Mouse (Mus musculus): ENCODE data around the gene Ispd. TPM values are rescaled to one million over a fixed set of nuclear protein-coding genes. Genes with fewer than 3 reads are reported as not detected.

The Ispd gene
- polyA plus RNA-seq, 1 experiment from 2014 or later, result 10.4 TPM

- H3K9me3 ChIP-seq (replicated peaks; ENCODE audit: control insufficient read depth, low read length), result no peaks in the 10 kb centered on the region
- H3K4me3 ChIP-seq (replicated peaks; ENCODE audit: low read length), result no peak overlapping the region
- H3K4me2 ChIP-seq (ENCODE audit: low read depth, low read length), result no peak overlapping the region
- WGBS, result 76% methylated on average over 1 of the region's 1 CpGs
- peaks cover 1% of the 10 kb centered on the region; the same call in 1 of the 2 replicates for H3K4me1 ChIP-seq (ENCODE audit: control insufficient read depth, insufficient read depth, low read length)
- no peaks in the 10 kb centered on the region for H3K27me3 ChIP-seq (ENCODE audit: control insufficient read depth, insufficient read depth, low read length)
- H3K27ac ChIP-seq (ENCODE audit: low read length), result no peak overlapping the region
- no peak overlapping the region for H3K9ac ChIP-seq (ENCODE audit: low read length)
- no peaks in the 10 kb centered on the region for H3K36me3 ChIP-seq (ENCODE audit: control insufficient read depth, insufficient read depth, low read length)
- no peak for ATAC-seq (ENCODE audit: insufficient read depth, low FRiP score)
Measured at GRCm38 (mm10) chr12:36708810-36709209, 327.6 kb downstream of the Ispd start.

- Histone ChIP-seq H3K4me2 (ENCODE audit: low read depth, low read length) (peak overlapping the region; percentile 51), H3K9ac (ENCODE audit: low read length) (peak overlapping the region; percentile 36; the same call in 1 of the 2 replicates), H3K4me3 (replicated peaks; ENCODE audit: low read length) (peak overlapping the region; percentile 36), H3K27me3 (ENCODE audit: control insufficient read depth, insufficient read depth, low read length) (no peaks in the 10 kb centered on the region), H3K27ac (ENCODE audit: low read length) (no peak overlapping the region), H3K36me3 (ENCODE audit: control insufficient read depth, insufficient read depth, low read length) (no peaks in the 10 kb centered on the region), H3K9me3 (replicated peaks; ENCODE audit: control insufficient read depth, low read length) (no peaks in the 10 kb centered on the region), H3K4me1 (ENCODE audit: control insufficient read depth, insufficient read depth, low read length) (peaks cover 6% of the 10 kb centered on the region)
- WGBS, result 17% methylated on average over 17 of the region's 17 CpGs
- no peak for ATAC-seq (ENCODE audit: insufficient read depth, low FRiP score)
Measured at GRCm38 (mm10) chr12:36713866-36714662, 332.8 kb downstream of the Ispd start.

- H3K27me3 ChIP-seq (ENCODE audit: control insufficient read depth, insufficient read depth, low read length), result no peaks in the 10 kb centered on the region
- no peak overlapping the region for H3K9ac ChIP-seq (ENCODE audit: low read length)
- H3K4me3 ChIP-seq (replicated peaks; ENCODE audit: low read length), result no peak overlapping the region
- H3K27ac ChIP-seq (ENCODE audit: low read length), result no peak overlapping the region
- peaks cover 6% of the 10 kb centered on the region for H3K4me1 ChIP-seq (ENCODE audit: control insufficient read depth, insufficient read depth, low read length)
- no peak for ATAC-seq (ENCODE audit: insufficient read depth, low FRiP score)
- 45% methylated on average over 5 of the region's 5 CpGs for WGBS
- H3K36me3 ChIP-seq (ENCODE audit: control insufficient read depth, insufficient read depth, low read length), result no peaks in the 10 kb centered on the region
- H3K4me2 ChIP-seq (ENCODE audit: low read depth, low read length), result no peak overlapping the region
- H3K9me3 ChIP-seq (replicated peaks; ENCODE audit: control insufficient read depth, low read length), result no peaks in the 10 kb centered on the region
Measured at GRCm38 (mm10) chr12:36717526-36717925, 336.3 kb downstream of the Ispd start.

- WGBS, result 66% methylated on average over 2 of the region's 2 CpGs
- no peak for ATAC-seq (ENCODE audit: insufficient read depth, low FRiP score)
- no peak overlapping the region for H3K27ac ChIP-seq (ENCODE audit: low read length)
- H3K9ac ChIP-seq (ENCODE audit: low read length), result no peak overlapping the region
- no peaks in the 10 kb centered on the region for H3K36me3 ChIP-seq (ENCODE audit: control insufficient read depth, insufficient read depth, low read length)
- no peaks in the 10 kb centered on the region for H3K9me3 ChIP-seq (replicated peaks; ENCODE audit: control insufficient read depth, low read length)
- H3K4me1 ChIP-seq (ENCODE audit: control insufficient read depth, insufficient read depth, low read length), result peaks cover 6% of the 10 kb centered on the region
- H3K4me3 ChIP-seq (replicated peaks; ENCODE audit: low read length), result no peak overlapping the region
- H3K27me3 ChIP-seq (ENCODE audit: control insufficient read depth, insufficient read depth, low read length), result no peaks in the 10 kb centered on the region
- no peak overlapping the region for H3K4me2 ChIP-seq (ENCODE audit: low read depth, low read length)
Measured at GRCm38 (mm10) chr12:36718417-36718816, 337.2 kb downstream of the Ispd start.

GRCm38 (mm10) chr12:36719074-36719473, 337.8 kb downstream of the Ispd start:
- Histone ChIP-seq H3K4me1 (ENCODE audit: control insufficient read depth, insufficient read depth, low read length) (peaks cover 5% of the 10 kb centered on the region; the same call in 1 of the 2 replicates), H3K36me3 (ENCODE audit: control insufficient read depth, insufficient read depth, low read length) (no peaks in the 10 kb centered on the region), H3K4me2 (ENCODE audit: low read depth, low read length) (no peak overlapping the region), H3K27me3 (ENCODE audit: control insufficient read depth, insufficient read depth, low read length) (no peaks in the 10 kb centered on the region), H3K27ac (ENCODE audit: low read length) (no peak overlapping the region), H3K4me3 (replicated peaks; ENCODE audit: low read length) (no peak overlapping the region), H3K9ac (ENCODE audit: low read length) (no peak overlapping the region), H3K9me3 (replicated peaks; ENCODE audit: control insufficient read depth, low read length) (no peaks in the 10 kb centered on the region)
- WGBS, result 56% methylated on average over 3 of the region's 3 CpGs
- ATAC-seq (ENCODE audit: insufficient read depth, low FRiP score), result no peak

- Histone ChIP-seq H3K9me3 (replicated peaks; ENCODE audit: control insufficient read depth, low read length) (no peaks in the 10 kb centered on the region), H3K27ac (ENCODE audit: low read length) (no peak overlapping the region), H3K4me1 (ENCODE audit: control insufficient read depth, insufficient read depth, low read length) (peaks cover 7% of the 10 kb centered on the region; the same call in 1 of the 2 replicates), H3K27me3 (ENCODE audit: control insufficient read depth, insufficient read depth, low read length) (no peaks in the 10 kb centered on the region), H3K9ac (ENCODE audit: low read length) (no peak overlapping the region), H3K4me3 (replicated peaks; ENCODE audit: low read length) (no peak overlapping the region), H3K4me2 (ENCODE audit: low read depth, low read length) (no peak overlapping the region), H3K36me3 (ENCODE audit: control insufficient read depth, insufficient read depth, low read length) (no peaks in the 10 kb centered on the region)
- 78% methylated on average over 3 of the region's 3 CpGs for WGBS
- ATAC-seq (ENCODE audit: insufficient read depth, low FRiP score), result no peak
Measured at GRCm38 (mm10) chr12:36720779-36721178, 339.5 kb downstream of the Ispd start.

GRCm38 (mm10) chr12:36721223-36721622, 340.0 kb downstream of the Ispd start:
- no peak for ATAC-seq (ENCODE audit: insufficient read depth, low FRiP score)

GRCm38 (mm10) chr12:36722754-36723153, 341.5 kb downstream of the Ispd start:
- H3K4me2 ChIP-seq (ENCODE audit: low read depth, low read length), result no peak overlapping the region
- WGBS, result 71% methylated on average over 6 of the region's 6 CpGs
- ATAC-seq (ENCODE audit: insufficient read depth, low FRiP score), result no peak
- H3K4me1 ChIP-seq (ENCODE audit: control insufficient read depth, insufficient read depth, low read length), result peaks cover 7% of the 10 kb centered on the region; the same call in 1 of the 2 replicates
- H3K4me3 ChIP-seq (replicated peaks; ENCODE audit: low read length), result no peak overlapping the region
- H3K9ac ChIP-seq (ENCODE audit: low read length), result no peak overlapping the region
- no peaks in the 10 kb centered on the region for H3K27me3 ChIP-seq (ENCODE audit: control insufficient read depth, insufficient read depth, low read length)
- H3K27ac ChIP-seq (ENCODE audit: low read length), result no peak overlapping the region
- H3K36me3 ChIP-seq (ENCODE audit: control insufficient read depth, insufficient read depth, low read length), result no peaks in the 10 kb centered on the region
- H3K9me3 ChIP-seq (replicated peaks; ENCODE audit: control insufficient read depth, low read length), result no peaks in the 10 kb centered on the region

More at GRCm38 (mm10) chr12:36721223-36721622, 340.0 kb downstream of the Ispd start:
- Histone ChIP-seq H3K36me3 (ENCODE audit: control insufficient read depth, insufficient read depth, low read length) (no peaks in the 10 kb centered on the region), H3K27me3 (ENCODE audit: control insufficient read depth, insufficient read depth, low read length) (no peaks in the 10 kb centered on the region), H3K9me3 (replicated peaks; ENCODE audit: control insufficient read depth, low read length) (no peaks in the 10 kb centered on the region), H3K4me1 (ENCODE audit: control insufficient read depth, insufficient read depth, low read length) (peaks cover 7% of the 10 kb centered on the region; the same call in 1 of the 2 replicates), H3K4me2 (ENCODE audit: low read depth, low read length) (no peak overlapping the region), H3K9ac (ENCODE audit: low read length) (no peak overlapping the region), H3K27ac (ENCODE audit: low read length) (no peak overlapping the region), H3K4me3 (replicated peaks; ENCODE audit: low read length) (no peak overlapping the region)
- 69% methylated on average over 6 of the region's 6 CpGs for WGBS

GRCm38 (mm10) chr12:36723302-36723701, 342.1 kb downstream of the Ispd start:
- no peaks in the 10 kb centered on the region for H3K9me3 ChIP-seq (replicated peaks; ENCODE audit: control insufficient read depth, low read length)

More at GRCm38 (mm10) chr12:36723302-36723701, 342.1 kb downstream of the Ispd start:
- Histone ChIP-seq H3K27me3 (ENCODE audit: control insufficient read depth, insufficient read depth, low read length) (no peaks in the 10 kb centered on the region), H3K4me2 (ENCODE audit: low read depth, low read length) (no peak overlapping the region), H3K4me3 (replicated peaks; ENCODE audit: low read length) (no peak overlapping the region), H3K4me1 (ENCODE audit: control insufficient read depth, insufficient read depth, low read length) (peaks cover 3% of the 10 kb centered on the region; the same call in 1 of the 2 replicates), H3K36me3 (ENCODE audit: control insufficient read depth, insufficient read depth, low read length) (no peaks in the 10 kb centered on the region), H3K27ac (ENCODE audit: low read length) (no peak overlapping the region), H3K9ac (ENCODE audit: low read length) (no peak overlapping the region)
- no peak for ATAC-seq (ENCODE audit: insufficient read depth, low FRiP score)
- 36% methylated on average over 3 of the region's 3 CpGs for WGBS
